Comparison of ENCODE assay signal across 9 mouse cellular contexts in genomic region chr13:83064727-83065126, GRCm38 (mm10).
DNase-seq lines count a peak whose midpoint lies in the region; ATAC-seq lines count a peak whose summit lies in the region.
"Had no signal": no experiment of that assay in that cellular context is flagged by ENCODE, and none has a peak within 500 bp of the region (broad histone marks: within the 10 kb centered on the region; RNA-seq: fewer than 3 reads in every experiment).

No protein-coding gene starts in this region.

- ATAC-seq in monocyte, adult 5-6 weeks (replicated peaks; ENCODE audit: insufficient number of reproducible peaks, low FRiP score, low TSS enrichment, poor library complexity, severe bottlenecking) = peak; percentile 74

- DNase-seq in cerebellum, postnatal 10 days = peak; percentile 3
- no peak for DNase-seq in cerebellum, adult 11 months
- DNase-seq in layer of hippocampus, adult 9-11 months = peak; percentile 38
- DNase-seq in layer of hippocampus, postnatal 36 days = no peak
- peak; percentile 12 to 19 for DNase-seq in heart, postnatal 14 days
- DNase-seq in ovary, postnatal 10 days (ENCODE audit: low spot score) = no peak
- no peak for DNase-seq in embryo, embryonic 10.5 days (ENCODE audit: low spot score)
- DNase-seq: cerebellum, adult 18-20 months had no signal

- intact Hi-C loops in heart, postnatal 14 days (cut with DNase I) = no loop called here

Comparison
In these comparisons a context has a peak if more than half of its experiments do, and no peak if none do; other contexts are left out.
1. DNase-seq: peak in cerebellum, postnatal 10 days (2 of 2), layer of hippocampus, adult 9-11 months (single experiment) and heart, postnatal 14 days (2 of 2); none in cerebellum, adult 11 months (single experiment), layer of hippocampus, postnatal 36 days (0 of 2), ovary, postnatal 10 days (single experiment) and embryo, embryonic 10.5 days (single experiment).